Mouse (Mus musculus) liver, postnatal 0 days (tissue): ENCODE results near the gene Rrp36. TPM values are rescaled to one million over a fixed set of nuclear protein-coding genes. Genes with fewer than 3 reads are reported as not detected.

Experiments used
- ATAC-seq: fragments of 200-750 bp; cut with Nextera tagmentation; 2 replicates; pipeline ENCODE4 v1.8.0; 2017; ENCODE audit warnings: mild to moderate bottlenecking, moderate library complexity
- DNase-seq: peaks from one replicate; pipeline ENCODE4 v3.0.0-alpha.2; 2016
- H3K27ac ChIP-seq: fragments of 300-500 bp; sonication (generic); 2 replicates; pipeline ENCODE4 v1.5.1; 2014; ENCODE audit warnings: antibody characterized with exemption, moderate library complexity, mild to moderate bottlenecking, low read depth
- H3K27me3 ChIP-seq: fragments of 300-500 bp; sonication (generic); 2 replicates; pipeline ENCODE4 v1.6.1; 2014; ENCODE audit warnings: low read length, control low read depth, mixed read lengths; ENCODE audit not compliant: insufficient read depth
- H3K36me3 ChIP-seq: fragments of 300-500 bp; sonication (generic); replicated peaks from 2 replicates; pipeline ENCODE4 v1.6.1; 2014; ENCODE audit warnings: mild to moderate bottlenecking, control low read depth, low read length, moderate library complexity, mixed read lengths; ENCODE audit not compliant: insufficient read depth
- H3K4me1 ChIP-seq: fragments of 300-500 bp; sonication (generic); 2 replicates; pipeline ENCODE4 v1.6.1; 2014; ENCODE audit warnings: antibody characterized with exemption, mild to moderate bottlenecking, control low read depth; ENCODE audit not compliant: insufficient read depth
- H3K4me2 ChIP-seq: fragments of 300-500 bp; sonication (generic); 2 replicates; pipeline ENCODE4 v1.6.1; 2014; ENCODE audit warnings: low read depth, mild to moderate bottlenecking, low read length, moderate library complexity, mixed read lengths
- H3K4me3 ChIP-seq: fragments of 300-500 bp; sonication (generic); 2 replicates; pipeline ENCODE4 v1.5.1; 2014; ENCODE audit warnings: low read depth, low read length
- H3K9ac ChIP-seq: fragments of 300-500 bp; sonication (generic); replicated peaks from 2 replicates; pipeline ENCODE4 v1.6.1; 2014; ENCODE audit warnings: mild to moderate bottlenecking, moderate library complexity
- H3K9me3 ChIP-seq: fragments of 300-500 bp; sonication (generic); 2 replicates; pipeline ENCODE4 v1.6.1; 2016; ENCODE audit warnings: mild to moderate bottlenecking, control low read depth, low read length, mixed read lengths
- CTCF ChIP-seq: sonication (generic); IDR thresholded peaks from 2 replicates; pipeline ENCODE4 v1.5.1; 2016; ENCODE audit warnings: antibody characterized with exemption, low read depth
- EP300 ChIP-seq: IDR thresholded peaks from 2 replicates; pipeline ENCODE4 v1.6.1; 2016; ENCODE audit warnings: antibody characterized with exemption, low read depth, mild to moderate bottlenecking
- WGBS: fragments of 180-500 bp; shearing (Covaris S2); extraction: QIAGEN DNeasy Blood & Tissue Kit; methylation state at CpG from one replicate; pipeline ENCODE4 v1.1.7; 2014; ENCODE audit not compliant: insufficient replicate concordance; 5-methylcytosine and 5-hydroxymethylcytosine counted together
- polyA plus RNA-seq: library from polyadenylated mRNA; unstranded; fragments of >200 nt; fragmentation: Nextera tagmentation; extraction: Ambion mirVana; gene quantifications from 2 replicates; pipeline ENCODE4 v1.2.1, GENCODE M21; 2015

Gene Rrp36
- polyA plus RNA-seq, 1 experiment from 2014 or later = 28.1 TPM

DNA sequence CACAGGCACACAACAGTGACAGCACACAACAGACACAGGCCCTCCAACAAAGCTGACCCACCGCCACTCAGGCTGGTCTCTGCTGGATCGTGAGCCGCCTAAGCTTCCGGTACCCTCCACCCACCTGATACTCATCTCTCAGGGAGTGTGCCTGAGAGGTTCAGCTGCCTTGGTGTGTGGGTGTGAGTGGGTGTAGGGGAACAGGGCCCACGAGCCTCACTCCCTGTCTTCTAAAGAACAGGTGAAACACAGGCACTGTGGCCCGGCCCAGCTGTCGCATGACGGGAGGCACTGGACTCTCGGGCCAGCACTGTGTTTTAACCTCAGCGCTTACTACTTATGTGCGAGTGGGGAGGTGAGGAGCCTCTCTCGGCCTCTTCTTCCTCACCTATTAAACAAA, 27.9 kb upstream of the Rrp36 start:
- no peak overlapping the region for H3K4me3 ChIP-seq
- no peak overlapping the region for H3K4me2 ChIP-seq
- no peaks in the 10 kb centered on the region for H3K27me3 ChIP-seq
- DNase-seq (no peak), ATAC-seq (no peak)
- peaks cover 7% of the 10 kb centered on the region for H3K36me3 ChIP-seq
- WGBS = 80% methylated on average over 12 of the region's 12 CpGs
- TF ChIP-seq CTCF = no peak
- no peak for TF ChIP-seq EP300
- H3K9me3 ChIP-seq = no peaks in the 10 kb centered on the region
- H3K27ac ChIP-seq = no peak overlapping the region
- H3K4me1 ChIP-seq = peaks cover 21% of the 10 kb centered on the region
- H3K9ac ChIP-seq = no peak overlapping the region

DNA sequence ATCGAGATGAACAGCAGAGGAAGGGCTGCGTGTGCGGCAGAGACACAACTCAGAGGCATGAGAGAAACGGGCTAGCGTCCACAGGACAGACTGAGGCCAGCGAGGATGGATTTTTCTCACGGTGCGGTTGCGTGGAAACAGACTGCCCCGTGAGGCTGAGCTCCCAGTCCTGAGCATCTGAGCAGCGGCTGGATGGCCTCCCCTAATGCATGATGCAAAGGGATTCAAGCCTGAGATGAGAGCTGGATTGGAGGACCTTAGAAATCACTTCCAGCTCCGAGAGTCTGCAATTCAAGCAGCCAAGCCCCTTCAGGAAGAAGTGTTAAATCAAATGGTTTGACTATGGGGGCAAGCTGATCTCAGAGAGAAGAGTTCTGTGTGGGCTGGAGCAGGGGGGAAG, 27.3 kb upstream of the Rrp36 start:
- no peak overlapping the region for H3K27ac ChIP-seq
- ATAC-seq (no peak), DNase-seq (no peak)
- H3K27me3 ChIP-seq = no peaks in the 10 kb centered on the region
- 88% methylated on average over 12 of the region's 12 CpGs for WGBS
- no peaks in the 10 kb centered on the region for H3K9me3 ChIP-seq
- H3K36me3 ChIP-seq = peaks cover 7% of the 10 kb centered on the region
- H3K4me1 ChIP-seq = peaks cover 21% of the 10 kb centered on the region
- no peak overlapping the region for H3K4me2 ChIP-seq
- TF ChIP-seq CTCF (no peak), EP300 (no peak)
- H3K4me3 ChIP-seq = no peak overlapping the region
- H3K9ac ChIP-seq = no peak overlapping the region

DNA sequence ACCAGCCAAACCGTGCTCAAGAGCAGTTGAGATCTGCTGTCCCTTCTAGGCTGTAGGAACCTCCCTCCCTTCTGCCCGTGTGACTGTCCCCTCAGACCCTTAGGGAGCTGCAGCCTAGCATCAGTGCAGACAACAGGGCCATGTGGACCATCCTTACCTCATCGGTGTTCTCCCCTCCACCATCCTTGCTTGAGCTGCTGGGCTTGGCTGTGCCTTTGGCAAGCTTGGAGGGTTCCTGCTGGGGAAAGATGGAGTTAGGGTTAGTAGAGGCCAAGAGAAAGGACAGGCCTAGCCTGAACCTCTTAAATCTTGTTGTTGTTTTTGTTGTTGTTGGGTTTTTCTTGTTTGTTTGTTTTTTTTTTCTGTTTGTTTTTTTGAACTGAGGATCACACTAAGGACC, 25.8 kb upstream of the Rrp36 start:
- peaks cover 14% of the 10 kb centered on the region for H3K4me1 ChIP-seq
- ATAC-seq (no peak), DNase-seq (no peak)

DNA sequence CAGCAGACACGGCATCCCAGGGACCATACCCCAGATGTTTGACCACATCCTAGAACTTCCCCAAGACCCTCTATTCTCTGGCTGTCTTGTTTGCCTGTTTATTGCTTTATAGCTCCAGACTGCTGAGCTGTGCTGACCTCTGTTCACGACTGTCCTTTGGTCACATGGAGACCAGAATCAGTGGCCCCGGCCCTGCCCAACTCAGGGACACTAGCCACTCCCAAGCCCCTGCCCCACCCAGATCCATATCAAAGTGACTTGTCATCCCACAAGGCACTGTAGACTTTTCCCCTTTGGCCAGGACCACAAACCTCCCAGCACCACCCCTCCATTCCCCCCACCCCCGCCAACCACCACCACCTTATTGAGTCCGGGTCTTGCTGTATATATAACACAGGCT, 25.1 kb upstream of the Rrp36 start:
- Histone ChIP-seq H3K9me3 (no peaks in the 10 kb centered on the region), H3K4me1 (peaks cover 14% of the 10 kb centered on the region), H3K4me3 (no peak overlapping the region), H3K4me2 (no peak overlapping the region), H3K27me3 (no peaks in the 10 kb centered on the region), H3K36me3 (peaks cover 7% of the 10 kb centered on the region), H3K27ac (no peak overlapping the region), H3K9ac (no peak overlapping the region)
- 72% methylated on average over 5 of the region's 5 CpGs for WGBS
- DNase-seq (no peak), ATAC-seq (no peak)
- TF ChIP-seq CTCF (no peak), EP300 (no peak)

More for the DNA sequence above, 25.8 kb upstream of the Rrp36 start:
- no peak overlapping the region for H3K4me3 ChIP-seq
- no peaks in the 10 kb centered on the region for H3K9me3 ChIP-seq
- no peaks in the 10 kb centered on the region for H3K27me3 ChIP-seq
- H3K4me2 ChIP-seq = no peak overlapping the region
- H3K36me3 ChIP-seq = peaks cover 7% of the 10 kb centered on the region
- WGBS = 86% methylated on average over 3 of the region's 3 CpGs
- H3K9ac ChIP-seq = no peak overlapping the region
- no peak overlapping the region for H3K27ac ChIP-seq
- no peak for TF ChIP-seq CTCF
- no peak for TF ChIP-seq EP300

DNA sequence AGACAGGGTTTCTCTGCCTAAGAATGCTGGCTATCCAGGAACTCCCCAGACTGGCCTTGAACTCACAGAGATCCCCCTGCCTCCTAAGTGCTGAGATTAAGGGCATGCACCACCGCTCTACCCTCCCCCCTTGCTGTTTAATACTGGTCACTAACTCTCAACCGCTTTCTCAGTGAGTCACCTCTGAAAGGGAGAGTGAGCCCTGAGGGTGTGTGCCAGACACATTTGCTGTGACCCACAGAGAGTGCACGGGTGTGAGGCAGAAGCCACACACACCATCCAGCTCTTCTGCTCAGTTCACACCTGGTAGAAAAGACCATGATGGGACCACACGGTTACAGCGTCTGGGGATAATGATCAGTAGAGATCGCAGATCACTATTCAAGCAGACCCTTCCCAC, 24.4 kb upstream of the Rrp36 start:
- WGBS = 85% methylated on average over 6 of the region's 6 CpGs
- peaks cover 7% of the 10 kb centered on the region for H3K36me3 ChIP-seq
- no peaks in the 10 kb centered on the region for H3K9me3 ChIP-seq
- no peaks in the 10 kb centered on the region for H3K27me3 ChIP-seq
- TF ChIP-seq CTCF = no peak
- no peak for TF ChIP-seq EP300
- no peak overlapping the region for H3K4me3 ChIP-seq
- DNase-seq (no peak), ATAC-seq (no peak)
- no peak overlapping the region for H3K27ac ChIP-seq
- H3K4me1 ChIP-seq = peaks cover 8% of the 10 kb centered on the region
- no peak overlapping the region for H3K4me2 ChIP-seq
- no peak overlapping the region for H3K9ac ChIP-seq

DNA sequence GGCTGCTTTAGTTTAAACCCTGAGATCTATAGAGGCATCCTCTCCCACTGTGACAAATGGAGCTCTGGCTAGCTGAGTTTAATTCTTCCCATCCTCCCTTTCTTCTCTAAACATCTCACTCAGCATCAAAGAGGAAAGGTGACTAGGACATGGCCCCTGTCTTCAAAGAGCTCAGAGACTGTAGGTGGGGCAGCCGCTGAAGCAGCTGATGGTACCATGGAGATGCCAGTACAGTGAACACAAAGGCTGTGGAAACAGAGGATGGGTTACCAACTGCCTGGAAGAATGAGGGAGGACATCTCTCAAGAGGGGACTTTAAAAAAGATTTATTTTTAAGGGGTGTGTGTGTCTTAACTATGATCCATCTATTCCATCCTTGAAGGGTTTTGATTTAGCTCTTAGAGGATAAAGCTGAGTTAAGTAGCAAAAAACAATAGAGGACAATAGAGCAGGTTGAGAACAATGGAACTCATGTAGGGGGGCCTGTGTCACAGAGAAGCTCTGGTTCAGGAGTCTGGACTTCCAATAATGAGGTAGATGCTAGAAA, 20.4 kb upstream of the Rrp36 start:
- Histone ChIP-seq H3K4me1 (no peaks in the 10 kb centered on the region), H3K9me3 (no peaks in the 10 kb centered on the region), H3K4me2 (no peak overlapping the region), H3K4me3 (no peak overlapping the region), H3K27me3 (no peaks in the 10 kb centered on the region), H3K36me3 (peaks cover 7% of the 10 kb centered on the region; the same call in 1 of the 2 replicates), H3K27ac (no peak overlapping the region), H3K9ac (no peak overlapping the region)
- DNase-seq (no peak), ATAC-seq (no peak)
- no peak for TF ChIP-seq EP300
- TF ChIP-seq CTCF = no peak
- 82% methylated on average over 1 of the region's 1 CpGs for WGBS

DNA sequence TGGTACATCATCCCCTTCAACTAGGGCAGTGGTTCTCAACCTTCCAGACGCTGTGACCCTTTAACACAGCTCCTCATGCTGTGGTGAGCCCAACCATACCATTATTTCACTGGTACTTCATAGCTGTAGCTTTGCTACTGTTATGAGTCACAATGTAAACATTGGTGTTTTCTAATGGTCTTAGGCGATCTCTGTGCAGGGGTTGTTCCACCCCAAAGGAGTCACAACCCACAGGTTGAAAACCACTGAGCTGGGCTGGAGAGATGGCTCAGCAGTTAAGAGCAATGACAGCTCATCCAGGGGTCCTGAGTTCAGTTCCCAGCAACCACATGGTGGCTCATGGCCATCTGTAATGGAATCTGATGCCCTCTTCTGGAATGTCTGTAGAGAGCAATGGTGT, 17.2 kb upstream of the Rrp36 start:
- H3K36me3 ChIP-seq = peaks cover 13% of the 10 kb centered on the region
- H3K4me3 ChIP-seq = no peak overlapping the region
- H3K9me3 ChIP-seq = no peaks in the 10 kb centered on the region
- H3K4me2 ChIP-seq = no peak overlapping the region
- no peaks in the 10 kb centered on the region for H3K4me1 ChIP-seq
- TF ChIP-seq CTCF (no peak), EP300 (no peak)
- no peak for DNase-seq
- WGBS = 86% methylated on average over 2 of the region's 2 CpGs
- no peaks in the 10 kb centered on the region for H3K27me3 ChIP-seq
- no peak for ATAC-seq
- no peak overlapping the region for H3K9ac ChIP-seq
- no peak overlapping the region for H3K27ac ChIP-seq
